Mouse (Mus musculus): ENCODE data around the gene Haao.

Gene Haao

DNA sequence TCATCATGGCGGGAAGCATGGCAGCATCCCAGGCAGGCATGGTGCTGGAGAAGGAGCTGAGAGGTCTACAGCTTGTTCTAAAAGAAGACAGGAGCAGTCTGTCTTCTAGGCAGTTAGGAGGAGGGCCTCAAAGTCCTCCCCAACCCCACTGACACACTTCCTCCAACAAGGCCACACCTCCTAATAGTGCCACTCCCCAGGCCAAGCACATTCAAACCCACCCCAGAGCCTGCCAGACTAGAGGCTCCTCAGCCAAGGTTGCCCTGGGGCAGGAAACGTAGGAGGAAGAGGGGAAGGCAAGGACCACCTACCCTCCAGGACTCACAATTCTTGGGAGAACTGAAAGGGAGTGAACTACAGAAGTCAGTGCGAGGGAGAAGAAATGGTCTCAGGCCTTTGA is at the start of gene Haao:
Gene Haao (minus strand): TSS at position 149 of the 400 bp plus-strand sequence.
- peak; percentile 43 for DNase-seq (ENCODE audit: low spot score)

DNA sequence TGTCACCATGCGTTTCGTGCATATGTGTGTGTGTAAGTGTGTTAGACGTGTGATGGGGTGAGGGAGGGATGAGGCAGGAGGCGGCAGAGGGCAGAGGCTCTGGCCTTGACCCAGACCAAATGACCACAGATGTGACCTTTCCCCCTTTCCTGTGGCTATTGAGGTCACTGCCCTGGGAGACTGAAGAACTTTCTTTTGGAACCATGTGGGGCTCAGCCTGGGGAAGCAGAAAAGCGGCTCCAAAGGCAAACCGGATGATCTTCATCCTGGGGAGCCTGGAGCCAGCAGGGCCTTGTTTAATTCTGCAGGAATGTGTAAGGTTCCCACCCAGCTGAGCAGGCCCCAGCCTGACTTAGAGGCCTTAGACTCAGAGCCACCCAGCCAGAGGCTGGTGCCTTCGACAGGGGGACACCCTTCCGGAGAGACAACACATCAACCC is 49.6 kb upstream of the Haao start:
- no peak for DNase-seq (ENCODE audit: low spot score)

DNA sequence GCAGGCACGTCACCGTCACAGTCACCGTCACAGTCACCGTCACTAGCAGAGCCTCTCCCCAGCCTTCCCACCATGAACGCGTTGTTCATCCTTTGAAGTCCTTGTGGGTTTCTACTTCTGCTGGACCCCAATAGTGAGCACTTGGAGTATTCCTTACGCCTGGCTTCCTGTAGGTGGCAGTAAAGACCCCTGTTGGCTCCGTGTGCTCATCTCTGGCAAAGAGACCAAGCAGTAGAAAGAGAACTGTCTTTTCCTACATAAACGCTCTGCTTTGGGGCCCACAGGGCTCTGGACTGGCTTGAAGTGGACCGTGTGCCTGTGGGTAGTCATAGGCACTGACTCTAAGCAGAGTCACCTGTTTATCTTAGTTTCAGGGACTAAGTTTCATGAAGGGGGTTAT is 49.0 kb upstream of the Haao start:
- DNase-seq (ENCODE audit: low spot score), result peak; percentile 41

DNA sequence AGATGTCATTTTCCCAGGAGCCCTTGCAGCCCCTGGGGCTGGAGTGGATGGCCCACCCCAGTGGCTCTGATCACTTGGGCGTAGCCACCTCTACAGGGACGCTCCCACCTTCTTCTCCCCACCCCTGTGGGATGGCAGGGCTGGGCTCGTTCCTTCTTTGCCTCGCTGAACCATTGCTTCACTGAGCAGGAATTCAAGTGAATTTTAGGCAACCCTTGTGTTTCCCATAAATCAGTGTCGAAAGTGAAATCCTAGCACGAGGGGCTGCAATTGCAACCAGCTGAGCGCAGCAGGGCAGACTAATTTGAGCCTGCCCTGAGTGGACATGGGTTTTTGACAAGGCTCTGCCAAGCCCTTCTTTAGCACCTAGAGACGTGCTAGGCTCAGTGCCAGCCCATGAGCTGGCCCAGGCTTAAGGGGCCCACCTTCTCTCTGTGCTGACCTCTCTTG is 47.6 kb upstream of the Haao start:
- DNase-seq (ENCODE audit: low spot score), result no peak

DNA sequence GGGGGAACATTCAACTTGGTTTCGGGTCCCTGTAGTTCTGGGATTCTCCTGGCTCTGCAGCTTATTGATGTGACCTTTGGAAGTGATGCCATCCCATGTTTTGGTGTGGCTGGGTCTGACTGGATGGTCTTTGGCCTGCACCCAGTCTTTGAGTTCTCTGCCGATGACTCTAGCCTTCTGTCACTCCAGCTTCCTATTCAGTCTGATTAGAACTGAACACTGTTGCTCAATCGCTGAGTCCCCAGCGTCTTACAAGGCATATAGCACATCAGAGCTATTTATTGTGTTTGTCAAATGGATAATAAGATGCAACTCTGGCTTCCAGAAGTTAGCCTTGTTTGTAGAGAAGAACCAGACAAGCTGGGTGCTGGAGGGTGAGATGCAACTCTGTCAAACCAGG is 45.4 kb upstream of the Haao start:
- DNase-seq (ENCODE audit: low spot score), result no peak

DNA sequence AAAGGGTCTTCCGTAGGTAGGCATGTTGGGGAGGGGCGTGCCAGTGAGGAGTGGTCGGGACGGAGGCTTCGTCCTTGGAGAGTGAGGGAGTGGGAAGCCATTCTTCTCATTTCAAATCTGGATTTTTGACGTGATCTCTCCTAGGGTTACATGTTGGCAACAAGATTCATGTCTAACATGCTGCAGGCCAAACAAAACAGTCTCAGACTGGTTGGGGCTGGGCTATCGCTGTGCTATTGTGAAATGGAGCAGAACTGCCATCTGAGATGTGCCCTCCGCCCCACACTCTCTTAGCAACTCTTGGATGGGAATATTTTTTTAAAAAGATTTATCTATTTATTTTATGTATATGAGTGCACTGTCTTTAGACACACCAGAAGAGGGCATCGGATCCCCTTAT is 44.1 kb upstream of the Haao start:
- no peak for DNase-seq (ENCODE audit: low spot score)

DNA sequence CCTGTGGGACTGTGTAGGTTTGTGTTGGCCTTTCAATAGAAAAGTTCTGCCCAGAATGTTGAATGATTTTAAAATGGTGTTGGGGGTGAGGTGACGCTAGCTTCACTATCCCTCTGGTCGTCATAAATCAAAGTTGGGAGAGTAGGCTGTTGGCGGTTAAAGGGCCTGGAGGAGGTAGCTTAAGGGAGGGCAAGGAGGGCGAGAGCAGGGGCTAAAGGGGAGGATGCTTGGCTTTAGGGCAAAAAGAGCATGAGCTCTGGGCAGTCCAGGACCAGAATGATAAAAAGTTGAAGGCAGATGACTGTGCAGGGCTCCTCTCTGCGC is 42.6 kb upstream of the Haao start:
- peak; percentile 52 for DNase-seq (ENCODE audit: low spot score)

DNA sequence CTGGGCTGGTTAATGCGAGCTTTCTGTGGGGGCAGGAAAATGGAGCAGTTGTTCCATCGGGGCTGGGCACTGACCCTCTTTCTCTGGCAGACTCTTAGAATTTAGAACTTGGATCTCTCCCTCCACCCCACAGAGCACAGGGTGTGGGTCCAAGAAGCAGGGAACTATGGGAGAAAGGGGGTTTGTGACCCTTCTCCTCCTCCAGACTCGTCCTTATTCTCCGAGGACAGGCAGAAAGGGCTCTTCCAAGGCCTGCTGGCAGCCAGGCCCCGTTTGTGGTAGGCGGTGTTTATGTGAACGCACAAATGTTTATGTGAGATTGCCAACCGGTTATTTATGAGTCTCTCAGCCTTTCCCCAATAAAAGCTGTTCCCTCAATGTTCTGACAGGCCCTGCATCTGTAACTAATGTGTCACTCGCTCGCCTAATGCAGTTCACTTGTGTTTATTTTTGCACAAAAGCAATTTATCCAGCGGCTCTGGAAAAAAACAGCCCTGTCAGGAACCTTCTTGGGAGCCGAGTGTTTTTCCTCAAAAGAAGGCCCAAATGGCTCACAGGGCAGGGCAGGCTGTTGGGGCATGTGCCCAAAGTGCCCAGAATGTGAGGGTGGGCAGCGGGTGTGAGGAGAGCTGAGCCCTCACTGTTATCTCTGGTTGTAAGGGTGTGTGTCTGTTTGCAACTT is 42.1 kb upstream of the Haao start:
- peak; percentile 58 for DNase-seq (ENCODE audit: low spot score)

DNA sequence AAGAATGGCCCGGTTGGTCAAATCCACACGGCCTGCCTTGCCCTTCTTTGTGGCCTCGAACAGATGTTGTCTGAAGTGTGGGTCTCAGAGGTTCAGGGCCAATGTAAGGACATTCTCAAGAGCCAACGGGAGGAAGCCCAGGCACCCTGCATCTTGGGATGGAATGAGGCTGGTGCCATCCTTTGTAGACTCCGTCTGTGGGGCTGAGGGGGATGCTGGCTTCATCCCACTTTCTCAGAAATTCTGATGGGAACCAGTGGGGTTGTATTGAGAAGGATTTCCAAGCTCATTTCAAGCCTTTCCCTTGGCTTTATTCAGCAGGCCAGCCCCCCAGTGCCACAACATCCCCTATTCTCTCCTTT is 41.5 kb upstream of the Haao start:
- no peak for DNase-seq (ENCODE audit: low spot score)

DNA sequence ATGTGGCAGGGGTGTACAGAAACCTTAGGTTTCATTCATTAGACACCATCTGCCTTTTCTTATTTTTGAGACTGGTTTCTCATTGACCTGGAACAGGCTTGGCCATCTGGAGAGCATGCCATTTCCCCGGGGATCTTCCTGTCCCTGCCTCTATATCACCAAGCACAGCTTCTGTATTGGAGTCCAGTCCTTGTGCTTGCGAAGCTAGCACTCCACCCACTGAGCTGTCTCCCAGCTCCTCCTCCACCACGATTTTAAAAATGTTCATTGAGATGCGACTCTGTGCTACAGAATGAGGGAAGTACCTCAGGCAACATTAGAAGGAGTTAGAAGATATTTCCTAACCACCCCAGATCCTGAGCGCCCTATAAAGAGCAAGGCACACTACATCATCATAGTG is 39.5 kb upstream of the Haao start:
- no peak for DNase-seq (ENCODE audit: low spot score)

DNA sequence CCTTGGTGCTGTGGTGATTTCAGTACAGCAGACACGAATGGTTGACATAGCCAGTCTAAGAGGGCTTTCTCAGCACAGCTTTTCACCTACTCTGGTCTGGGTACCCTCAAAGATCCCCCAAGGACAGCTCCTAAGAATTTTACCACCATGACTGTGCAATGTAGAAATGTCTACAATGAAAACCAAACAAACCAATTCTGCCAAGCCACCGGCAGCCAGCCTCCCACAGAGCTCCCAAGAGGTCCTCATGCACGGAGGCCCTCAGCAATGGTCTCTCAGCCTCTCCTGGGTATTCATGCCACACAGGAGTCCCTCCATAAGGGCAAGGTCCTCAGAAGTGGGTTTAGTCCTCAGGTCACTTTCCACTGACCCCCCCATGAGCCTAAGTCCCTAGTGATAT is 38.6 kb upstream of the Haao start:
- DNase-seq (ENCODE audit: low spot score), result no peak

DNA sequence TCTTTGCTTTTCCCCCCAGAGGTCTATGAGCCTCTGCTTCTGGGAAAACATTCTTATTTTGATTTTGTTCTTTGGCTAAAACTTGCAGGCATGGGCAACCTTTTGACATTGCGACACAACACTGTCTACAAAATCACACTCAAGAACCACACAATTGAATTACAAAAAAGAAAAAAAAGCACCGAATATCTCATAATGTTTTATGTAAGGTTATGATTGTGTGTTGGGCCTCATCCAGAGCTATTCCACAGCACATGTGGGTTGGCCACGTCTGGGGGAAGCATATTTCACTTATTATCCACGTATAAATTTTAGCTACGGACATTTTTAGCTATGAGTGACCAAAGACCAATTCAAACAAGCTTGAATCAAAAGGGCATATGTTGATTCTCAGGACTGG is 38.0 kb upstream of the Haao start:
- DNase-seq (ENCODE audit: low spot score), result no peak

DNA sequence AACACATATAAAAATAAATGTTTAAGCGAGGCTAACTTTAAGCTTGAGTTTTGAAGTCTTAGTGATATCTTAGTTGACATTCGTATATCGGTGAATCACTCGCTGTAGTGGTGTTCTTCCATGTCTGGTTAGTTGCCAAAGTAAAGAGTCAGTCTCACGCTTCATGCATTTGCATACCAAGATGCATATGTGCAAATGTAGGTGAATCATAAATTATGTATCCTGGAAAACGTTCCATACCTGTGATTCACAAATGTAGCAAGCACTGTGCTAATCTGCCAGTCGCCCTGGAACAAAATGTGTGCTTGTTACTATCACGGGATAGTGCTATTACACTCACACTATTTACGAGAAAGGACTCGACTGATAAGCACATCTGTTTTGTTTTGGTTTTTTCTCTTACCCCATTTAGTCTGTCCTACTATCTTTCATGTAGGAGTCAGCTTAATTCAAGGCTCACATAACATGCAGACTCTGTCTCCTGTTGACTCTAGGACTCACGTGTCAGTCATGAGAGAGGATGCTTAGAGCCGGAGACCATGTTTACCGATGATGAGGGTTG is 37.3 kb upstream of the Haao start:
- no peak for DNase-seq (ENCODE audit: low spot score)

DNA sequence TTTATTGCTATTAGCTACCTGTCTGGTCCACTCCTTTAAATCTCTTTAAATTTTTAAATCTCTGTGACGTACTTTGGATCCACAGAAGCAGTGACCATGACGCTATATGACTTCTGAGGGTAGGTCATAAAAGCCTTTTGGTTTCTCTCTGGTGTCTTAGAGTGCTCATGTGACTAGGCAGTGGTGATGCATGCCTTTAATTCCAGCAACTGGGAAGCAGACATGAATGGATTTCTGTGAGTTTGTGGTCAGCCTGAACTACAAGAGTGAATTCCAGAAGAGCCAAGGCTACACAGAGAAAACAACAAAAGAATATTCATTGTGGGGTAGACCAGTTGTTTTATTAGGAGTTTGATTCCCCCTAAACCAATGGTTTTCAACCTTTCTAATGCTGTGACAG is 35.0 kb upstream of the Haao start:
- no peak for DNase-seq (ENCODE audit: low spot score)

DNA sequence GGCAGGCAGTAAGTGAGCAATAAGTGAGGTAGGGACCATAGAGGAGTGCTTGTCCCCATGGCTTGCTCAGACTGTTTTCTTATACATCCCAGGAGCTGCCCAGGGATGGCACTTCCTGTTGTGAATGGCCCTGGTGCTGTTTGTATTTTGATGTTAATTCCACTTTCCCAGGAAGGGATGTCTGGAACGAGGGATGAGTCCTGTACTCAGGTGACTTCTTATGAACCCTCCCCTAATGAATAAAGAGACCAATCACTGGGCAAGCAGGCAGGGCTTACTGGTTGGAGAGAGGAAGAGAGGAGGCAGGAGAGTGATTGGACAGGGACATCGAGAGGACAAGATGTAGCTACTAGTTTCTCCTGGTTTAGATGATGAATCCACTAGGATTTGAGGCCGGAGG is 33.3 kb upstream of the Haao start:
- DNase-seq (ENCODE audit: low spot score), result no peak

DNA sequence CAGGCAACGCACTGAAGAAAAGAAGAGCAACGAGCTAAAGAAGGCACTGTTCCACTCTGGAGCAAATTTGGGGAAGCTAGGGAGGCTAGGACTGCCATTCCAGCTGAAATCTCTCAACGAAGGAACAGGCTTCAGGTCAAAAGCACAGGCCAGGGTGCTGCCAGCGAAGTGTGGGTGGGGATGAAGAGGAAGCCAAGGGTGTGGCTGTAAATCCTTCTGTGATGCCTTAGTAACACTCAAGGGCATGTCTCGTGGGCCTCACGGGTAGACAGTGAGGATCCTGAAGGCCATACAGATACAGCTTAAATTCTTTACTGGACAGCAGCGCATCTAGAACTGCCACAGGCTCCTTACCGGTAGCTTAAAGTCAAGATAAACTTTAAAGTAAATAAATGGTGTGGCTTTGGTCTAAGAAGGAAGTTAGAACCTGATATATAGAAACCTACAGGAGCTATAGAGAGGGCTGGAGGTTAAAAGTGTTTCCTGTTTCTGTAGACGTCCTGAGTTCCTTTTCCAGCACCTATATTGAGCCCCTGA is 32.5 kb upstream of the Haao start:
- no peak for DNase-seq (ENCODE audit: low spot score)

DNA sequence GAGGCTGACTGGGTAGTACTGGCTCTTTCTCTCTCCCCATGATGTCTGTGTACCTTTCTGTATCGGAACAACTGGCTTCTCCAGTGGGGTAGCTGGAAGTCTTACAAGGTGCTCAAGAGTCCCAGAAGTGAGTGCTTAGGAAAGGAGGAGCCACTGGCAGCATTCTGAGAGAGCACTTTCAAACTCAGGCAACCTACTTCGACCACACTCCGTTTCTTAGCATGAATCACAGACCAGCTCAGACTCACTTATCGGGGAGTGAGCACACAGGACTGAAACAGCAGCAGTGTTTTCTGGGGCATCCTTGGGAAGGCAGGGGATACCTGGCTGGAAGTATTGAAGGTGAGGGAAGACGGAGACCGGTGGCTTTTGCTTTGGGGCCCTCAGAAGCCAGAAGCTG is 31.9 kb upstream of the Haao start:
- no peak for DNase-seq (ENCODE audit: low spot score)

DNA sequence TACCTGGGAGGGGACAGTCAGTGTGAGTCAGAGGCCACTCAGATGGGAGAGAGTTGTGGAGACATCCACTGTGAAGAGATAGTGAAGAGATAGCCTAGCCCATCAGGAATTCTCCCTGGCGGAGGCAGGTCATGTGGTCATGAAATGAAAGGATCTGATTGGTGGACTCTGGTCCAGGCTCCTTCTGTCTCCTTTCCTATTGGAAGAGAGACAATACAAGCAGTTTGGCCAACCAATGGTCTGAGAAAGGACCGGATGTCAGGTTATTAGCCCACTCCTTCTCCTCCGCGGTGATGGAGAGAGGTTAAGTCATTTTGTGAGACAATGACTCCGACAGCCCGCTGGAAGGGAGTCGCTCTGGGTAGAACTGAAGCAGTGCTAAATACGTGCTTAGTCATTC is 26.8 kb upstream of the Haao start:
- peak; percentile 43 for DNase-seq (ENCODE audit: low spot score)

DNA sequence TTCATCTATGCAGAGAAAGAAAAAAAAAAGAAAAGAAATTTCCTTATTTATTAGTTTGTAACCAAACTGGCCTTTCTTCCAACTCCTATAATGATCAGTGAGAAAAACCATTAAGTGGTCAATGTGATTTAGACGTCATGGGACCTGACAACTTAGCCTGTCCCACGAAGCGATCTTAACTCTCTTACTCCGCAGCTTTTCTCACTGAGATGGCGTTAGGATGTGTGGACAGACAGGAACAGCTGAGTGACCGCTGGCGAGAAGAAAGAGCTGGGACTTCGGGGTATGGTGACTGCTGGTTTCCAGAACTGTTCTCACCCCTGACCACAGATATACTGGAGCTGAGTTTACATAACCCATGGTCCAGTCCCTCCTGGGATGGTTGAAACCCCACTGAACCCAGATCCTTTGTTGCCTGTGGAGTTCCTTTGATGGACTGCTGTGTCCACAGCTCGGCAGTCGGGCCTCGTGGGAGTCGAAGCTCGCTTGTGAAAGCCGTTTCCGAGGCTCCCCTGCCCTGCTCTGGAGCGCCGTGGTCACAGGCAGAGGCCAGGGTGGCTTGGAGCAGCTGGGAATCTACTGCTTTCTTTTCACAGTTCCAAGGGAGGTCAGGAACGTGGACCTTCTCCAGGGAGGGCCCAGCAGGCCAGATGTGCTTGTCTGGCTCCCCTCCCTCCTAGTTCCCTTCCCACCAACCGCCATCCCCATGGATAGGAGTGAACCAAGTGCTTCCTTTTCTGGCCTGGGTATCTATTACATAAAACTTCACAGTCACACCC is 25.8 kb upstream of the Haao start:
- no peak for DNase-seq (ENCODE audit: low spot score)

DNA sequence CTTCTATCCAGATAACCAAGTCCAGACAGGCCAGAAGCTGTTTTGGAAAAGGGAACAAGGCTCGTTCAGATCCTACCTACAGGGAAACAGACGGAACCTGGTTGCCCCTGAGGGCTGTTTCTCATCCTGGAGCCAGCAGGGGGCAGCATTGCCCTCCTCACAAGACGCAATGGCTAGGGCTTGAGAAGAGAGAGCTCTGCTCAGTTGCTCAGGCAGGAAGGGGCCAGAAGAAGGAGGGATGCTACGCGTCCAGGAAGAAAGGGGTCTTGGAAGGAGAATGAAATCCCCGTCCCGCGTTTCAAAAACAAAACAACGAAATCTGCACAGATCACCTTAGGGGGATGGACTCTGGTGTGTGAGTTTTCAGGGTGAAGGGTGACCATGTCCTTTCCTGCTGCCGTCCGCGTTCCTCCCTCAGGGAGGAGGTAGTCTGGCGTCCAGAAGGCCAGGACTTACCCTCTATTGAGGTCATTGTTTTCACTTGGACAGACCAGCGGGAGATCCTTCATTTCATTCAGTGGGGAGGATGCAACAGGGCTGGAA is 25.1 kb upstream of the Haao start:
- DNase-seq (ENCODE audit: low spot score), result peak; percentile 72

DNA sequence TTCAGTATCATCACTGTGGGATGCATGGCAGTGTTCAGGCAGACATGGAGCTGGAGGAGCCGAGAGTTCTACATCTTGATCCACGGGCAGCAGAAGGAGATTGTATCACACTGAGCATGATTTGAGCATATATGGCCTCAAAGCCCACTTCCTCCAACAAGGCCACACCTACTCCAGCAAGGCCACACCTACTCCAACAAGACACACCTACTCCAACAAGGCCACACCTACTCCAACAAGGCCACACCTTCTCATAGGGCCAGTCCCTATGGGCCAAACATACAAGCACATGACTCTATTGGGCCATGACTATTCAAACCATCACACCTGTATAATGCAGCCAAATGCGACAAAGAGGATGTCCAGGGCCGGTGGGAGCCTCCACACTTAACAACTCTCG is 23.6 kb upstream of the Haao start:
- DNase-seq (ENCODE audit: low spot score), result no peak

DNA sequence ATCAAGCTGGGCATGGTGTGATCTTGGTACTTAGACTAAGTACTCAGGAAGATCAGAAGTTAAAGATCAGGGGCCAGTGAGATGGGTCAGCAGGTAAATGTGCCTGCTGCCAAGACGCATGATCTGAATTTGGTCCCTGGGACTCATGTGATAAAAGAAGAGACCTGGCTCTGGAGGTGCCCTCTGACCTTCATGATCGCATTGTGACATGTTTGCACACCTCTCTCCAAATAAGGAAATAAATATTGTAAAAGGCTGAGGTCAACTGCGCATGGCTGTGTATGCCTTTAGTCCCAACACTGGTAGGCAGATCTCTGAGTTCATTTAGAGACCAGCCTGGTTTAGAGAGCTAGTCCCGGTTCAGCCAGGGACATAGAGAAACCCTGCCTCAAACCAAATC is 22.6 kb upstream of the Haao start:
- no peak for DNase-seq (ENCODE audit: low spot score)

DNA sequence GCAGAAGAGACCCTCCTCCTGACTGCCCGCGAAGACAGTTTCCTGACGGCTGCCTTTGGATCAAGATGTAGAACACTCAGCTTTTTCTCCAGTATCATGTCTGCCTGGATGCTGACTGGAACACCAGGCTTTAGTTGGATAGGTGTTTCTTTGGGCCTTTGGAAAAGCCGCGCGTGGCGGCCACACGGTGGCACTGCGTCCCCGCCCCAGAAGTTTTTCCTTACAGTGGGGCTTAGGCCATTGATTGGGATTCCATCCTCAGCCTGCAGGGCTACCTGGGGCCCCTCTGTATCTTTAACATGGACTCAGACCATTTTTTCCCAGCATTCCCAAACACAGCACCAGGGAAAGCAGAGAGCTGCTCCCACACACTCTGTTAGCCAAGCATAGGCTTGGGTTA is 18.8 kb upstream of the Haao start:
- no peak for DNase-seq (ENCODE audit: low spot score)
